Mouse (Mus musculus) myocyte (in vitro differentiated cells): ENCODE measurements at regions not wholly inside any gene's neighbourhood (a gene's known extent, or its start where the extent isn't known, plus 50 kb on each side); places are given as distances from the start of the nearest gene placed in this dataset.

Experiments
- H3K27me3 ChIP-seq: one replicate; pipeline ENCODE4 v1.6.1; 2011; ENCODE audit not compliant: control insufficient read depth, insufficient read depth, insufficient read length
- H3K36me3 ChIP-seq: one replicate; pipeline ENCODE4 v1.6.1; 2011; ENCODE audit not compliant: control insufficient read depth, insufficient read depth
- H3K4me2 ChIP-seq: one replicate; pipeline ENCODE4 v1.6.1; 2011; ENCODE audit warnings: low read depth, control low read depth
- H3K4me3 ChIP-seq: one replicate; pipeline ENCODE4 v1.5.1; 2011; ENCODE audit warnings: mild to moderate bottlenecking, control low read depth, moderate library complexity
- H3K79me2 ChIP-seq: one replicate; pipeline ENCODE4 v1.6.1; 2011; ENCODE audit not compliant: control insufficient read depth, insufficient read depth
- H3ac ChIP-seq: one replicate; pipeline ENCODE4 v1.6.1; 2011; ENCODE audit not compliant: control insufficient read depth, insufficient read length
- CEBPB ChIP-seq: IDR thresholded peaks from 2 replicates; pipeline ENCODE4 v1.6.1; 2011; ENCODE audit warnings: mild to moderate bottlenecking, moderate library complexity; ENCODE audit not compliant: poor library complexity, insufficient read depth, severe bottlenecking
- E2F4 ChIP-seq: IDR thresholded peaks from one replicate; pipeline ENCODE4 v1.6.1; 2011; ENCODE audit warnings: mild to moderate bottlenecking, control low read depth, moderate library complexity; ENCODE audit not compliant: insufficient read depth
- MAX ChIP-seq: IDR thresholded peaks from one replicate; pipeline ENCODE4 v1.6.1; 2011; ENCODE audit warnings: low read depth, mild to moderate bottlenecking, control low read depth
- MYOD1 ChIP-seq, 3 experiments: IDR thresholded peaks; one replicate each; pipeline ENCODE4 v1.6.1; 2011; ENCODE audit warnings: control low read depth in 2 of 3, low read depth in 2 of 3, mild to moderate bottlenecking in 2 of 3, moderate library complexity in 1 of 3; ENCODE audit not compliant: insufficient read length in 2 of 3, control insufficient read depth in 1 of 3
- MYOG ChIP-seq, 3 experiments: IDR thresholded peaks; one replicate each; pipeline ENCODE4 v1.6.1; 2011; ENCODE audit warnings: control low read depth in 2 of 3, low read depth in 2 of 3, mild to moderate bottlenecking in 2 of 3; ENCODE audit not compliant: insufficient read length in 2 of 3, control insufficient read depth in 1 of 3, insufficient read depth in 1 of 3
- POLR2A ChIP-seq: IDR thresholded peaks from one replicate; pipeline ENCODE4 v1.6.1; 2011; ENCODE audit warnings: low read depth, mild to moderate bottlenecking, control low read depth, moderate library complexity; ENCODE audit not compliant: insufficient read length
- POLR2AphosphoS2 ChIP-seq: IDR thresholded peaks from one replicate; pipeline ENCODE4 v1.6.1; 2011; ENCODE audit warnings: low read depth, control low read depth; ENCODE audit not compliant: insufficient read length
- REST ChIP-seq: IDR thresholded peaks from one replicate; pipeline ENCODE4 v1.6.1; 2011; ENCODE audit warnings: mild to moderate bottlenecking, control low read depth, moderate library complexity; ENCODE audit not compliant: insufficient read depth, insufficient read length
- SRF ChIP-seq: IDR thresholded peaks from one replicate; pipeline ENCODE4 v1.6.1; 2011; ENCODE audit warnings: low read depth; ENCODE audit not compliant: control insufficient read depth, insufficient read length
- TCF12 ChIP-seq: IDR thresholded peaks from one replicate; pipeline ENCODE4 v1.6.1; 2011; ENCODE audit warnings: mild to moderate bottlenecking, control low read depth; ENCODE audit not compliant: poor library complexity, insufficient read depth, severe bottlenecking
- TCF3 ChIP-seq: IDR thresholded peaks from one replicate; pipeline ENCODE4 v1.6.1; 2011; ENCODE audit warnings: low read depth, control low read depth; ENCODE audit not compliant: insufficient read length
- USF1 ChIP-seq: IDR thresholded peaks from one replicate; pipeline ENCODE4 v1.6.1; 2011; ENCODE audit warnings: low read depth, mild to moderate bottlenecking, control low read depth, moderate library complexity

- no peak overlapping the region for H3K4me3 ChIP-seq
- H3K4me2 ChIP-seq: peak overlapping the region; percentile 40
- H3K36me3 ChIP-seq: no peaks in the 10 kb centered on the region
- H3ac ChIP-seq: no peak overlapping the region
- peak; percentile 73 for TF ChIP-seq USF1
- TF ChIP-seq POLR2AphosphoS2: no peak
- H3K79me2 ChIP-seq: no peaks in the 10 kb centered on the region
- H3K27me3 ChIP-seq: no peaks in the 10 kb centered on the region
These were observed 189.2 kb downstream of the Mex3b start for GRCm38 (mm10) chr7:83056101-83056935.

GRCm38 (mm10) chr7:83060318-83060717, 193.2 kb downstream of the Mex3b start:
- TF ChIP-seq TCF3: no peak
- no peak for TF ChIP-seq USF1
- TF ChIP-seq E2F4: no peak
- no peak for TF ChIP-seq MAX
- no peak for TF ChIP-seq POLR2AphosphoS2
- no peak for TF ChIP-seq POLR2A
- no peak for TF ChIP-seq MYOD1 (IDR thresholded peaks at IDR 0.05; ENCODE audit: control insufficient read depth in 1 of 3, insufficient read length in 2 of 3, low read depth in 2 of 3)
- TF ChIP-seq MYOG (IDR thresholded peaks at IDR 0.05; ENCODE audit: control insufficient read depth in 1 of 3, insufficient read depth in 1 of 3, insufficient read length in 2 of 3, low read depth in 2 of 3): no peak
- TF ChIP-seq REST: no peak
- no peak for TF ChIP-seq TCF12
- TF ChIP-seq CEBPB: no peak
- TF ChIP-seq SRF: no peak
- Histone ChIP-seq H3K4me2 (no peak overlapping the region), H3K4me3 (no peak overlapping the region), H3K36me3 (no peaks in the 10 kb centered on the region), H3K27me3 (no peaks in the 10 kb centered on the region), H3K79me2 (no peaks in the 10 kb centered on the region), H3ac (no peak overlapping the region)

- Histone ChIP-seq H3ac (no peak overlapping the region), H3K4me2 (peak overlapping the region; percentile 21), H3K79me2 (no peaks in the 10 kb centered on the region), H3K27me3 (no peaks in the 10 kb centered on the region), H3K36me3 (no peaks in the 10 kb centered on the region), H3K4me3 (no peak overlapping the region)
- TF ChIP-seq MAX (no peak), E2F4 (no peak), USF1 (no peak), POLR2A (no peak), SRF (no peak), POLR2AphosphoS2 (no peak), MYOG (IDR thresholded peaks at IDR 0.05; ENCODE audit: control insufficient read depth in 1 of 3, insufficient read depth in 1 of 3, insufficient read length in 2 of 3, low read depth in 2 of 3) (no peak), REST (no peak), MYOD1 (IDR thresholded peaks at IDR 0.05; ENCODE audit: control insufficient read depth in 1 of 3, insufficient read length in 2 of 3, low read depth in 2 of 3) (no peak), TCF12 (no peak), TCF3 (no peak), CEBPB (no peak)
These were observed 193.6 kb downstream of the Mex3b start for GRCm38 (mm10) chr7:83060733-83061132.

- Histone ChIP-seq H3K79me2 (no peaks in the 10 kb centered on the region), H3K4me2 (peak overlapping the region; percentile 21), H3K27me3 (no peaks in the 10 kb centered on the region), H3K4me3 (no peak overlapping the region), H3ac (no peak overlapping the region), H3K36me3 (no peaks in the 10 kb centered on the region)
- TF ChIP-seq CEBPB (no peak), MYOD1 (IDR thresholded peaks at IDR 0.05; ENCODE audit: control insufficient read depth in 1 of 3, insufficient read length in 2 of 3, low read depth in 2 of 3) (peak in 1 of 3 experiments; percentile 25)
These were observed 194.2 kb downstream of the Mex3b start for GRCm38 (mm10) chr7:83061197-83061893.

GRCm38 (mm10) chr7:83061894-83062477, 194.9 kb downstream of the Mex3b start:
- no peaks in the 10 kb centered on the region for H3K36me3 ChIP-seq
- no peaks in the 10 kb centered on the region for H3K27me3 ChIP-seq
- H3K79me2 ChIP-seq: no peaks in the 10 kb centered on the region
- no peak for TF ChIP-seq MAX
- no peak for TF ChIP-seq E2F4
- peak overlapping the region; percentile 21 for H3K4me2 ChIP-seq
- no peak overlapping the region for H3ac ChIP-seq
- no peak overlapping the region for H3K4me3 ChIP-seq
